Mouse (Mus musculus) limb, embryonic 15.5 days (tissue): ENCODE measurements around the gene Spink2. TPM values are rescaled to one million over a fixed set of nuclear protein-coding genes. Genes with fewer than 3 reads are reported as not detected.
"Not testable (repeated sequence)": the region's sequence is repeated elsewhere in the genome, so short reads cannot be mapped to it uniquely, and the experiment has no call there.

Experiments
- ATAC-seq: fragments of 200-750 bp; cut with Nextera tagmentation; 2 replicates; pipeline ENCODE4 v1.8.0; 2017; ENCODE audit warnings: low read depth, moderate TSS enrichment; ENCODE audit not compliant: insufficient number of reproducible peaks, low FRiP score, low TSS enrichment
- H3K27ac ChIP-seq: fragments of 300-500 bp; sonication (generic); 2 replicates; pipeline ENCODE4 v1.5.1; 2015; ENCODE audit warnings: moderate library complexity, mild to moderate bottlenecking, inconsistent platforms
- H3K27me3 ChIP-seq: fragments of 300-500 bp; sonication (generic); 2 replicates; pipeline ENCODE4 v1.6.1; 2015; ENCODE audit warnings: inconsistent platforms
- H3K36me3 ChIP-seq: fragments of 300-500 bp; sonication (generic); 2 replicates; pipeline ENCODE4 v1.6.1; 2015; ENCODE audit warnings: inconsistent platforms
- H3K4me1 ChIP-seq: fragments of 300-500 bp; sonication (generic); 2 replicates; pipeline ENCODE4 v1.6.1; 2015; ENCODE audit warnings: inconsistent platforms
- H3K4me2 ChIP-seq: fragments of 300-500 bp; sonication (generic); 2 replicates; pipeline ENCODE4 v1.6.1; 2015; ENCODE audit warnings: mild to moderate bottlenecking, inconsistent platforms
- H3K4me3 ChIP-seq: fragments of 300-500 bp; sonication (generic); 2 replicates; pipeline ENCODE4 v1.5.1; 2015; ENCODE audit warnings: mild to moderate bottlenecking, inconsistent platforms
- H3K9ac ChIP-seq: fragments of 300-500 bp; sonication (generic); 2 replicates; pipeline ENCODE4 v1.6.1; 2015; ENCODE audit warnings: inconsistent platforms
- H3K9me3 ChIP-seq: fragments of 300-500 bp; sonication (generic); 2 replicates; pipeline ENCODE4 v1.6.1; 2016; ENCODE audit warnings: inconsistent platforms
- WGBS: fragments of 180-500 bp; shearing (Covaris S2); methylation state at CpG from one replicate; pipeline ENCODE4 v1.1.7; 2015; 5-methylcytosine and 5-hydroxymethylcytosine counted together
- polyA plus RNA-seq: library from polyadenylated mRNA; unstranded; fragments of >200 nt; fragmentation: Nextera tagmentation; extraction: Ambion mirVana; gene quantifications from 2 replicates; pipeline ENCODE4 v1.2.1, GENCODE M21; 2015

Gene Spink2
- polyA plus RNA-seq, 1 experiment from 2014 or later, result 6.2 TPM

DNA sequence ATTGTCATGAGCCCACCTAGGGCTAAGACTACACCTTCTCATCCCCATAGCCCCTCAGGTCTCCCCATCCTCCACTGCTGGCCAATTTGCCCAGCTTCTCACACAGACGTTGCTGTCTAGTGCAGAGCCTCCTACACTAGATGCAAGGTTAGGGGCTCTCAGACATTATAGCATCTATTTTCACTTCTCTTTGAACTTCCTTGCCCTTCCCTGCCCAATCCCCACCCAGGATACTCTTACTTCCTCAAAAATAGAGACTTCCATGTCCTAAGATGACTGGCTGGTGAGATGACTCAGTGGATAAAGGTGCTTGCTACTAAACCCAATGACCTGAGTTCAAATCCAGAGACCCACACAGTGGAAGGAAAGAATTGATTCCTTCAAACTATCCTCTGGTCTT is 19.6 kb downstream of the Spink2 start:
- H3K9me3 ChIP-seq, result no peaks in the 10 kb centered on the region
- no peak overlapping the region for H3K4me3 ChIP-seq
- no peaks in the 10 kb centered on the region for H3K4me1 ChIP-seq
- H3K36me3 ChIP-seq, result no peaks in the 10 kb centered on the region
- WGBS, result 79% methylated on average over 1 of the region's 1 CpGs
- H3K27ac ChIP-seq, result no peak overlapping the region
- H3K4me2 ChIP-seq, result no peak overlapping the region
- no peak for ATAC-seq
- H3K9ac ChIP-seq, result no peak overlapping the region
- no peaks in the 10 kb centered on the region for H3K27me3 ChIP-seq

GRCm38 (mm10) chr5:77191106-77191505 is 20.2 kb downstream of the Spink2 start:
- Histone ChIP-seq H3K27ac (no peak overlapping the region), H3K27me3 (no peaks in the 10 kb centered on the region), H3K9me3 (no peaks in the 10 kb centered on the region), H3K36me3 (no peaks in the 10 kb centered on the region), H3K4me2 (no peak overlapping the region), H3K4me3 (no peak overlapping the region), H3K9ac (no peak overlapping the region), H3K4me1 (no peaks in the 10 kb centered on the region)
- WGBS, result 81% methylated on average over 4 of the region's 4 CpGs
- no peak for ATAC-seq

- no peaks in the 10 kb centered on the region for H3K4me1 ChIP-seq
- no peaks in the 10 kb centered on the region for H3K27me3 ChIP-seq
- no peak overlapping the region for H3K4me2 ChIP-seq
- no peak overlapping the region for H3K27ac ChIP-seq
- no peak overlapping the region for H3K9ac ChIP-seq
- WGBS, result 62% methylated on average over 3 of the region's 3 CpGs
- H3K4me3 ChIP-seq, result no peak overlapping the region
- no peaks in the 10 kb centered on the region for H3K9me3 ChIP-seq
- ATAC-seq, result no peak
- no peaks in the 10 kb centered on the region for H3K36me3 ChIP-seq
These were observed 22.5 kb downstream of the Spink2 start for GRCm38 (mm10) chr5:77188738-77189137.

GRCm38 (mm10) chr5:77185351-77185750 is 25.9 kb downstream of the Spink2 start:
- ATAC-seq, result no peak
- H3K9me3 ChIP-seq, result no peaks in the 10 kb centered on the region
- no peaks in the 10 kb centered on the region for H3K27me3 ChIP-seq
- H3K9ac ChIP-seq, result no peak overlapping the region
- no peak overlapping the region for H3K4me3 ChIP-seq
- 87% methylated on average over 3 of the region's 3 CpGs for WGBS
- H3K4me2 ChIP-seq, result no peak overlapping the region
- no peak overlapping the region for H3K27ac ChIP-seq
- no peaks in the 10 kb centered on the region for H3K4me1 ChIP-seq
- no peaks in the 10 kb centered on the region for H3K36me3 ChIP-seq

DNA sequence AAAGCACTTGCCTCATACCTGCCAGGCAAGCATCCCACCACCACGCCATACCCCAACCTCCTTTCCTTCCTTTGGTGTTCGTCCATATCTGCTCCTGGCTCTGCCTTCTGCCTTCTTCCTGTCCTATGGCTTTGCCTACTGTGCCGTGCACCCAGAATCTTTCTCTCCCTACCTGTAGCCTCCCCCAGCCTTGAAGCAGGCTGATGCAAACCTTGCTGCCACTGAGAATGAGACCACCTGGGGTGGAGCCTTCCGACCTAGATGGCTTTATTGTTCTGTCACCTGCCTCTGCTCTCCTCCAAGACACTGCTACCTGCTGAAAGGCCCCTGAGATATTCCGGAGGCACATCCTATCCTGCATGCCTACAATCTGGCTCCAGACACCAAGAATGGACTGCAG is 27.4 kb downstream of the Spink2 start:
- H3K9ac ChIP-seq, result not testable (repeated sequence)

DNA sequence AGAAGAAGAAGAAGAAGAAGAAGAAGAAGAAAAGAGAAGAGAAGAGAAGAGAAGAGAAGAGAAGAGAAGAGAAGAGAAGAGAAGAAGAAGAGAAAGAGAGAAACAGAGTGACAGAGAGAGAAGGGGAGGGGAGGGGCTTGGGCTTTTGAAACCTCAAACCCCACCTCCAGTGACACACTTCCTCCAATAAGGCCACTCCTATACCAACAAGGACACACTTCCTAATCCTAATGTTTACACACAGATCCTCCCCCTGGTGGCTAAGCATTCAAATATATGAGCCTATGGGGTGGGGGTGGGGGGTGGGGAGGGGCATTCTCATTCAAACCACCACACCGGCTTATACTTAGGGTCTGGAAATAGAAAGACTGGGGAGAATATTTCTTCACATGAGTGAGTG is 27.9 kb downstream of the Spink2 start:
- 0 out of 2 replicates have a peak, but pooled peaks cover 2% of the 10 kb centered on the region for H3K4me1 ChIP-seq
- no peaks in the 10 kb centered on the region for H3K36me3 ChIP-seq
- H3K4me2 ChIP-seq, result no peak overlapping the region
- no peak for ATAC-seq
- no peak overlapping the region for H3K4me3 ChIP-seq
- H3K9ac ChIP-seq, result no peak overlapping the region
- H3K9me3 ChIP-seq, result no peaks in the 10 kb centered on the region
- H3K27me3 ChIP-seq, result no peaks in the 10 kb centered on the region
- no peak overlapping the region for H3K27ac ChIP-seq
- 45% methylated on average over 1 of the region's 1 CpGs for WGBS

More for the DNA sequence above, 27.4 kb downstream of the Spink2 start:
- not testable (repeated sequence) for H3K4me3 ChIP-seq, ATAC-seq, H3K27ac ChIP-seq, H3K9me3 ChIP-seq, H3K4me1 ChIP-seq, H3K4me2 ChIP-seq, H3K27me3 ChIP-seq, H3K36me3 ChIP-seq
- 67% methylated on average over 5 of the region's 5 CpGs for WGBS

GRCm38 (mm10) chr5:77181508-77181907 is 29.8 kb downstream of the Spink2 start:
- 0 out of 2 replicates have a peak overlapping the region, but pooled peaks have one; percentile 59 for H3K27ac ChIP-seq
- WGBS, result 54% methylated on average over 7 of the region's 7 CpGs
- ATAC-seq, result peak; percentile 83
- no peaks in the 10 kb centered on the region for H3K9me3 ChIP-seq
- H3K9ac ChIP-seq, result no peak overlapping the region
- H3K27me3 ChIP-seq, result no peaks in the 10 kb centered on the region
- H3K4me1 ChIP-seq, result peaks cover 6% of the 10 kb centered on the region; the same call in 1 of the 2 replicates
- H3K4me3 ChIP-seq, result no peak overlapping the region
- H3K36me3 ChIP-seq, result no peaks in the 10 kb centered on the region
- no peak overlapping the region for H3K4me2 ChIP-seq

GRCm38 (mm10) chr5:77178976-77179375 is 32.3 kb downstream of the Spink2 start:
- Histone ChIP-seq H3K27ac (no peak overlapping the region), H3K27me3 (no peaks in the 10 kb centered on the region), H3K9me3 (no peaks in the 10 kb centered on the region), H3K4me3 (no peak overlapping the region), H3K4me2 (no peak overlapping the region), H3K9ac (no peak overlapping the region), H3K36me3 (no peaks in the 10 kb centered on the region), H3K4me1 (peaks cover 6% of the 10 kb centered on the region; the same call in 1 of the 2 replicates)
- 96% methylated on average over 1 of the region's 1 CpGs for WGBS
- no peak for ATAC-seq

- Histone ChIP-seq H3K9me3 (no peaks in the 10 kb centered on the region), H3K27me3 (no peaks in the 10 kb centered on the region), H3K36me3 (no peaks in the 10 kb centered on the region), H3K4me2 (no peak overlapping the region), H3K4me1 (peaks cover 6% of the 10 kb centered on the region; the same call in 1 of the 2 replicates), H3K27ac (peak overlapping the region; percentile 76), H3K4me3 (no peak overlapping the region), H3K9ac (no peak overlapping the region)
- 17% methylated on average over 9 of the region's 9 CpGs for WGBS
- ATAC-seq, result 0 out of 2 replicates have a peak, but pooled peaks have one; percentile 36
These were observed 33.3 kb downstream of the Spink2 start for GRCm38 (mm10) chr5:77178008-77178407.

DNA sequence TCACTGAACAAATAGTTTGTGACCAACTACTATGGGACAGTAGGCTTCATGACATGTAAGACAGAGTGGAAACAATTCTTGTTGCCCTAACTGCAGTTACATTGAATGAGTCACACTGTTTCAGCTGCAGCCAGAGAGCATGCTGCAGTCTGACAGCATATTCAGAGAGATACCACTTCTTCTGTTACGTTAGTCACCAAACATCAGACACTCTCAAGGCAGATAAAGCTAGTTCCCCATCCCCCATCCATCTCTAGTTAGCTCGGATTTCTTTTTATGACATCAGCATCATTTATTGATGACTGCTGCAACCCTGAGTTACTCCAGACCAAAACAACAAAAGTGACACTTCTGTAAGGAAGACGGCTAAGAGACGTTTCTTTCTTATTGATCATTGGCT is 36.5 kb downstream of the Spink2 start:
- H3K4me2 ChIP-seq, result no peak overlapping the region
- H3K9ac ChIP-seq, result no peak overlapping the region
- no peaks in the 10 kb centered on the region for H3K9me3 ChIP-seq
- peaks cover 6% of the 10 kb centered on the region; the same call in 1 of the 2 replicates for H3K4me1 ChIP-seq
- H3K4me3 ChIP-seq, result no peak overlapping the region
- no peaks in the 10 kb centered on the region for H3K36me3 ChIP-seq
- no peaks in the 10 kb centered on the region for H3K27me3 ChIP-seq
- no peak for ATAC-seq
- 49% methylated on average over 4 of the region's 4 CpGs for WGBS
- H3K27ac ChIP-seq, result no peak overlapping the region

DNA sequence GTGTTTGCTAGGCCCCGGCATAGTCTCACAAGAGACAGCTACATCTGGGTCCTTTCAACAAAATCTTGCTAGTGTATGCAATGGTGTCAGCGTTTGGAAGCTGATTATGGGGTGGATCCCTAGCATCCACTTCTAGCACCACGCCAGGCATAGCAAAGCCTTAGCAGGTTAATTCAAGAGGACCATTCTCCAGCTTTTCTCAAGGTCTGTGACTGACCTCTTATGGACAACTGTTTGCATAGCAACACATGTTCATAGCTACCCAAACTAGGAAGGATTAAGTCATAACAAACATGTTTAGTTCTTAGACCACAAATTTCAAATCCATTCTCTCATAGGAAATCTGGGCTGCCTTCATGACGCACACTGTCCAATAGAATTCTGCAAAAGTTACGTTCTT is 40.7 kb downstream of the Spink2 start:
- Histone ChIP-seq H3K36me3 (no peaks in the 10 kb centered on the region), H3K9ac (no peak overlapping the region), H3K4me2 (no peak overlapping the region), H3K4me3 (no peak overlapping the region), H3K9me3 (no peaks in the 10 kb centered on the region), H3K4me1 (peaks cover 2% of the 10 kb centered on the region; the same call in 1 of the 2 replicates), H3K27me3 (no peaks in the 10 kb centered on the region), H3K27ac (no peak overlapping the region)
- ATAC-seq, result no peak
- WGBS, result 64% methylated on average over 5 of the region's 5 CpGs

- no peak for ATAC-seq
- no peak overlapping the region for H3K4me2 ChIP-seq
- H3K27ac ChIP-seq, result no peak overlapping the region
- no peaks in the 10 kb centered on the region for H3K9me3 ChIP-seq
- no peak overlapping the region for H3K9ac ChIP-seq
- no peaks in the 10 kb centered on the region for H3K36me3 ChIP-seq
- H3K27me3 ChIP-seq, result no peaks in the 10 kb centered on the region
- peaks cover 5% of the 10 kb centered on the region; the same call in 1 of the 2 replicates for H3K4me1 ChIP-seq
- no peak overlapping the region for H3K4me3 ChIP-seq
- WGBS, result 71% methylated on average over 22 of the region's 22 CpGs
These were observed 43.8 kb downstream of the Spink2 start for GRCm38 (mm10) chr5:77167306-77167945.
